Mouse (Mus musculus) limb, embryonic 15.5 days (tissue): ENCODE measurements around the gene Rfxap. TPM values are rescaled to one million over a fixed set of nuclear protein-coding genes. Genes with fewer than 3 reads are reported as not detected.

Experiments used
- polyA plus RNA-seq: library from polyadenylated mRNA; unstranded; fragments of >200 nt; fragmentation: Nextera tagmentation; extraction: Ambion mirVana; gene quantifications from 2 replicates; pipeline ENCODE4 v1.2.1, GENCODE M21; 2015

Rfxap gene
- polyA plus RNA-seq, 1 experiment from 2014 or later, result 37.5 TPM

Other genes with a start within 250 kb of the Rfxap start
- 97.7 and 98.5 TPM in 2 replicates for gene Supt20, start 115.0 kb downstream of the Rfxap start, polyA plus RNA-seq
- 0.81 TPM in 1 of 2 replicates, not detected in the other for gene Gm21958, start 93.4 kb downstream of the Rfxap start, polyA plus RNA-seq
- gene Exosc8, start 72.4 kb downstream of the Rfxap start, polyA plus RNA-seq, result 101 and 104 TPM in 2 replicates
- 61.9 and 71.0 TPM in 2 replicates for gene Alg5, start 72.3 kb downstream of the Rfxap start, polyA plus RNA-seq
- gene Smad9, start 52.2 kb downstream of the Rfxap start, polyA plus RNA-seq, result 0.52 and 0.56 TPM in 2 replicates
- gene Sertm1, start 108.1 kb upstream of the Rfxap start, polyA plus RNA-seq, result 0.05 and 0.09 TPM in 2 replicates
- 1.4 and 1.5 TPM in 2 replicates for gene Ccna1, start 247.7 kb upstream of the Rfxap start, polyA plus RNA-seq